Mouse (Mus musculus): Measurements from ENCODE around the gene Pip4p1.
"Not testable (repeated sequence)": the region's sequence is repeated elsewhere in the genome, so short reads cannot be mapped to it uniquely, and the experiment has no call there.

Pip4p1 gene

DNA sequence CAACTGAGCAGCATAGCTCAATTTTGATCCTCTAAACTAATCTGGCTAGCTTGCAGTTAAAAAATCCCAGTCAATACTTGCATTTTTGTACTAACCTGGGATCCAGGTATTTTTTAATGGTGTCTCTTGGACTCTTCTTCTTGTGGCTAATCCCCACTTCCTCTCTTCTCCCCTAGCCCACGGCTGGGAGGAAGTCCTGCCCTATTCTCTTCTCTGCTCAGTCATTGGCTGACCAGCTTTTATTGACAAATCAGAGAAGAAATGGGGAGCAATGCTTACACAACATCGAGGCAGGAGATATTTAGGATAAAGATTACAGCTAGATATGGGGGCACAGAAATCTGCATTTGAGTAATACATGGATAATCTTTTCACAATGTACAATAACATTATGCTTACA, 8.3 kb upstream of the Pip4p1 start:
- DNase-seq (ENCODE audit: low spot score in 2 of 2), result no peak

DNA sequence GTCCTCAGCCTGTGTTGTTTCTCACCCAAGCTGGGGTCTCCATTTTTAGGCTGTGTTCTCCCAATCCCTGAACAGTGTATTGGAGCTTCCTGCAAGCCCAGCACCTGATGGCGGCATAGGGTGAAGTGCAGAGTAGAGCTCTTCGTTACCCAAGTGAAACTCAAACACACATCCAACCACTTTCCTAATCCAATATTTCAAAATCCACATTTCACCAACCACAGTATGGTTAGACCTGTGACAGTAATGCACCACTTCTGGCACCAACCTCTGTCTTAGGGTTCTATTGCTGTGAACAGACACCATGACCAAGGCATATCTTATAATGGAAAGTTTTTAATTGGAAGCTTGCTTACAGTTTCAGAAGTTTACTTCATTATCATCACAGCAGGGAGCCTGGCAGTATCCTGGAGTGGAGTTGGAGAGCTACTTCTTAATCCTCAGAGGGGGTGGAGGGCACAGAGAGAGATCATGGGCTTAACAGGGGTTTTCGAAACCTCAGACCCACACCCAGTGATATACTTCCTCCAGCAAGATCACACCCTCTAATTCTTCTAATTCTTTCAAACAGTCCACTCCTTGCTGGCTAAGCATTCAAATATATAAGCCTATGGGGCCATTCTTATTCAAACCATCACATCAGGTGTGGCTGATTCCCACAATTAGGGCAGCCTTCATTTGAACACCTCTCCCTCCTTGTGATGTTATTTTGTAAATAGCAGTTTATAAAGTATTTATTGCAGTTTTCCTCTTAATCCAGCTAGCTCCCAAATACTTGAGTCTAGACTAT, 7.7 kb upstream of the Pip4p1 start:
- no peak for DNase-seq (ENCODE audit: low spot score in 2 of 2)

DNA sequence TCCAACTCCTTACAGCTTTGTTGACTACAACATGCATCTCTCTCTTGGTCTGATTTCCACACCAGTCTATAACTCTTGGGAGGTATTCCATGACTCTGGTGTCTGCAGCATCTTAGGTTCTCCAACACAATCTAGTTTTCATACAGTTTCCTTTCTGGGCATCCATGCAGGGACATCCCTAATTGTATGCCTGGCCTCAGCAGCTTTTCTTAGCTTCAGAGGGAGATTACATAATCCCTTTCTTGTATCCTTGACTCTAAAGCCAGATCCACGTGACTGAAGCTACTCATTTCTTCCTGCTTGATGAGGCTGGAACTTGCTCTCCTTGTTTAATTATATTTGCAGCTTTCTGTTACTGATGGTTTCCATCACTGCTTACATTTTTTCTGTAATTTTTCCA, 6.0 kb upstream of the Pip4p1 start:
- no peak for DNase-seq (ENCODE audit: low spot score in 2 of 2)

DNA sequence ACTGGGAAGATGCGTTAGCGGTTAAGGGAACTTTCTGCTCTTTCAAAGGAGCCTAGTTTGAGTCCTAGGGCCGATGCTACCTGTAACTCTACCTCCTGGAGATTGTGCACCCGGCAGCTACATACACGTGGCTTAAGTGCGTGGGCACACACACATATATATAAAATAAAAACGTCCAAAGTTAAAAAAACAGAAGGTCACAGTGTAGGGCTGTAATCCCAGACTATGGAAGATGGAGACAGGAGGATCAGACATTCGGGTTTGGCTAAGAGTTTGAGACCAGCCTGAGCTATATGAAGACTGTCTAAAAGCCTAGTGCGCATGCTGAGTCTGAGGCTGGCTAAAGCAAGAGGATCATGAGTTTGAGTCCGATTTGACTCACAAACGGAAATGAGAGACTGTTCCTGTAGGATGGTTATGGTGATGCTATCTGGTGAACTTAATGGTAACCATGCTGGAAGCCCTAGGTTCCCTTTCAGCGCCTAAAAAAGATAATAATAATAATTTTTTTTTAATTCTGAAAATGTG, 901 bp upstream of the Pip4p1 start:
- no peak for DNase-seq (ENCODE audit: low spot score in 2 of 2)

DNA sequence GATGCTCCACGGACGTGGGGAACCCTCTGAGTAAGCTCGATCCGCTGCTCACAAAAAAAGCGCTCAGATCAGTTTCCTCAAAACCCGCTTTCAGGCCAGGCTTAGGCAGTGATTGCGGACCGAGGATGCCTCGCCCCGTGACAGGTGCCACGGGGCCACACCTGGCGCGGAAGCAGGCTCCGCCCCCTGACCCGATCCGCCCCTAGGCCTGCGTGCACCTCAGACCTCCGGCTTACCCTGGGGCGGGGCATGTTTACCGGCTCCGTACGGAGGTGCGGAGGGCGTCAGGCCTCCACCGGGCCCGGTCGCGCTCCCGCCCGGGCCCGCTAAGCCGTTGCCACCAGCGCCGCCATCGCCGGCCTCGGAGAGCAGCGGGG, 291 bp downstream of the Pip4p1 start:
- DNase-seq (ENCODE audit: low spot score in 2 of 2), result peak; percentile 52 to 70

DNA sequence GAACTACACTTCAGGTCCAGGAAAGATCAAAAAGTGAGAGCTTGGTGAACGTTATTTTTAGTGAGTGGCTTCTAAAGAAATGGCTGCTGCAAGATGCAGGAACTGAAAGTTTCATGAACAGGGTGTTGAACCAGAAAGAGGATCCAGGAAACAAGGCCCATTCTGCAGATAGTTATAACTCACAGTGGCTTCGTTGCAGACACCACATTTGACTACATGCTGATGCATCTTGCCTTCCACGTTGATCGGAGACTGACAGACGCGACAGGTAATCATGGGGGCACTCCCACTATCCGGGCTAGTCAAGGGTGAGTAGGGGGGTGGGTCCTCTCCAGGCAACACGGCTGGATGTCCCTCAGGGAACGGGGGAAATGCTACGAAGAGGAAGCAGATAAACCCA, 705 bp downstream of the Pip4p1 start:
- no peak for DNase-seq (ENCODE audit: low spot score in 2 of 2)

DNA sequence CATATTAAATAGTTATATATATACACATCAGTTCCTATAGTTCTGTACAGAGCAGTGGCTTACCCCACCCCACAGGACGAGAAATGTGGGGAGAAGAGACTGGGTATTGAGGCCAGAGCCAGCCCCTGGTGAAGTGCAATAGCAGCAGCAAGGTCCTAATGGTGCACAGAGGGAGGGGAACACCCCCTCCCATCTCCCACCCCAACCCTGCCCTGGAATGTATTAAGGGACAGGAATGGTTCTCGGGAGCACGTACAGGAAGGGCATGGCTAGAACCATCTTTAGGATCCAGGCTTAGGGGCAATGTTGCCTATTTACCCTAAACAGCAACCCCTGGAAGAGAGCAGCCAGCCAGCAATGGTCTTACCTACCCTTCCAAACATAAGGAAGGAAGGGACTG, 3.3 kb downstream of the Pip4p1 start:
- DNase-seq (ENCODE audit: low spot score in 2 of 2), result no peak

DNA sequence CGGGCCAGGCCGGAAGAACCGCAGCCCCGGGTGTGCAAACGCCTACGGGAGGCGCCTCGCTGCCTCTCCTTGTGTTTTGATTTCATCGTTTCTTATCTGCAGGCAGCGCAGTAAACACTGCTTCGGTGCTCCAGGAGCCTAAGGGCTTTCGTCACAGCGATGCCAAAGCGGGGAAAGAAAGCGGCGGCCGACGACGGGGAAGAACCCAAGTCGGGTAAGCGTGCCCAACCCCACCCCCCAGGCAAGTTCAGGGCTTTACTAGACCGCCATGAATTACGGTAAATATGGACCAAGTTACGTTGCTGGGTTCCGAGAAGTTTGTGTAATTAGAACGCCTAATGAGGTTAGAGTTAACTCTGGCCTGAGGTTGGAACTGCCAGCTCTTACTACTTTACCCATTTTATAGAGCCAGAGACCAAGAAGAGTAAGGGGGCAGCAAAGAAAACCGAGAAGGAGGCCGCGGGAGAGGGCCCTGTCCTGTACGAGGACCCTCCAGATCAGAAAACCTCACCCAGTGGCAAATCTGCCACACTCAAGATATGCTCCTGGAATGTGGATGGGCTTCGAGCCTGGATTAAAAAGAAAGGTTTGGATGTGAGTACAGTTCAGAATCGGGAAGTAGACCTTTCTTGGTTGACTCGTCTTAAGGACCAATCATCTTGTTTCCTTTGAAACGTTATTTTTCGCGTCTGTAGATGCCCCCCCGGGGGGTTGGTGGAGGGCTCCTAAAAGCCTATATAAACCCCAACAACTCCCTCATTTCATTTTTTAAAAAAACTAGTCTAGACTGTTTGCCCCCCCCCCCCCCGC, 5.3 kb downstream of the Pip4p1 start:
- no peak for DNase-seq (ENCODE audit: low spot score in 2 of 2)

DNA sequence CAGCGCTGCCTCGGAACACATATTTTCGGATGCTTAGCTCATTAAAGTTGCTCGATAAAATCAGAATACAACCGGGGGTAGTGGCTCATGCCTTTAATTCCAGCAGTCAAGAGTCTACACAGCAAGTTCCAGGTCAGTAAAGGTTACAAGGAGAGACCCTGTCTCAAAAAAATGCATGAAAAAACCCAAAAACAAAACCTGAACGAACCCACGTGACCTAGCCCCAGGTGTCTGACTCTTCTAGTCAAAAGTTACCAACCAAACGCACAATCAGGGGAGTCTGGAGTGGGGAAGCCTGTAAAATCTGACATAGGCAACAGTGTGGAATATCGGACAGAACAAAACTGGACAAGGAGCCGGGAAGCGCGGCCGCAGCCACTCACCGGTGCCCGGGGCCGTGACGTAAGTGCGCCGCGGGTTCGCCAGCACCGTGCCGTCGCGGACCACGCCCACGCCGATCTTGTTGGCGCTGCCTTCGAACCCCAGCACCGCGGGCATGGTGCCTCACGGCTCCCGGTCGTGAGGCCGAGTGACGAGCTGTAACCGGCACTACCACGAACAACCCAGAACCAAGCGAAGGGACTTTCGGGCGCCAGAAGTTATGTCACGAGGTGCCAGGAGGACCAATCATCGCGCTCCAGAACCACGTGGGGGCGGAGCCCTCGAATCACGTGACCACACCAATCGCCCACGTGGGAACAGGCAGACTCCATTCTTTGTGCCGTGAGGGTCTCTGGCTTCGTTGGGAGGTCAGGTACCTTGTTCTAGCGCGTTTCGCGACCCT, 6.2 kb downstream of the Pip4p1 start, which contains the start of the genes Osgep and Apex1:
TSS of gene Osgep (minus strand) at position 613 of the 784 bp plus-strand sequence.
TSS of gene Apex1 (plus strand) at position 688 of the 784 bp plus-strand sequence.
- DNase-seq (ENCODE audit: low spot score in 2 of 2), result peak; percentile 93 to 97

DNA sequence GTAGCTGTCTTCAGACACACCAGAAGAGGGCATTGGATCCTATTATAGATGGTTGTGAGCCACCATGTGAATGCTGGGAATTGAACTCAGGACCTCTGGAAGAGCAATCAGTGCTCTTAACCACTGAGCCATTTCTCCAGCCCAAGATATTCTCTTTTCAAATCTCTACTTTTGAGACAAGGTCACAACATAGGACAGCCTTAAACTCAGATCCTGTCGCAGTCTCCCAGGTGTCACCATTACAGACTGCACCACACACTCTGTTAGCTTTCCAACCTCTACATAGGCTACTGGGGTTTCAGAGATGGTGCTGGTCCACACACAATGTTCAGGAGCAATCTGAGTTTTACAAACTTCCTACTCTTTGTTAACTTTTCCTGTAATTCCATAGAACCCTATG, 7.2 kb downstream of the Pip4p1 start:
- not testable (repeated sequence) for DNase-seq (ENCODE audit: low spot score in 2 of 2)

DNA sequence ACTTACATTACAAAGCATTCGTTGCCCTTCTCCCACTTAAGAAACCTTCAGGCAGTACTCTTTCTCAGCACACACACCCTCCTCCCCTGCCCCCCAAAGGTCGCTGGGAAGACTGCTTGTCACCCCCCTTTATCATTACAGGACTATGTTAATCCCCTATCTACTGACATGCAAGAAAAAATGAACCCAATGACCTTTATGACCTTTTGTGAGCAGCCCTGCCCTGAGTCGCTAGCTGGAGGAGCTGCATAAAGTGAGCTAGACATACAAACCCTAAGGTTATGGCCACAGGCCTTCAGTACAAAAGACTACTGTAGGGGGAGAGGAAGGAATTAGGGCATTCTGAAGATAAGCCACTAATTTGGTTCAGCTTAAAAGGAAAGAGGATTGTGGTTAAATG, 19.3 kb downstream of the Pip4p1 start:
- no peak for DNase-seq (ENCODE audit: low spot score in 2 of 2)

DNA sequence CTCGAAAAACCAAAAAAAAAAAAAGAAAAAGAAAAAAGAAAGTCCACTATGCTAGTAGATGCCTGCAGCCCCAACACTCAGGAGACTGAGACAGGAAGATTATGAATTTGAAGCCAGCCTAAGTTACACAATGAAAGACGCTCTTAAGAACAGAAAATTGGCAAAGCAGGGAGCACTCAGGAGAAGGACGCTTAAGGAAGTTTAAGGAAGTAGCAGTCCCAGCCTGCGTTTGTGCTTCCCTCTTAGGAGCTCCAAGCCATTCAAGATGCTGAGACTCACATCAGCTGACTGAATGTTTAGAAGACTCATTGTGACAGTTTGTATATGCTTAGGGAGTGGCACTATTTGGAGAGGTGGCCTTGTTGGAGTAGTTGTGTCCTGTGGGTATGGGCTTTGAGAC, 22.5 kb downstream of the Pip4p1 start:
- no peak for DNase-seq (ENCODE audit: low spot score in 2 of 2)

DNA sequence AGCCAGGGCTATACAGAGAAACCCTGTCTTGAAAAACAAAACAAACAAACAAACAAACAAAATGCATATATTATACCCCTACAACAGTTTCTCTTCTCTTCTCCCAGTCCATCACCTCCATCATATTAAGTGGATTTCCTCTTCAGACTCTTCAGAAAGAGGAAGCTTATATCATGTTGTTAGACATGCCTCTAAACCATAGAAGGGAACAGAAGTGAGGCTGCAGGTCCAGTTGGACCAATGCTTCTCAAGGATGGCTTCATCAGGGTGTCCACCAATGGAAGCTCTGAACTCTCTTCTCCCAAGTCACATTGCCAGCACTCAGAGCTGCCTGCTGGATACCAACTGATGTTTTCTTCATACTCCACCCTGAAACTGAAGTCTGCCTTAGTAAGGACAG, 25.3 kb downstream of the Pip4p1 start:
- not testable (repeated sequence) for DNase-seq (ENCODE audit: low spot score in 2 of 2)

DNA sequence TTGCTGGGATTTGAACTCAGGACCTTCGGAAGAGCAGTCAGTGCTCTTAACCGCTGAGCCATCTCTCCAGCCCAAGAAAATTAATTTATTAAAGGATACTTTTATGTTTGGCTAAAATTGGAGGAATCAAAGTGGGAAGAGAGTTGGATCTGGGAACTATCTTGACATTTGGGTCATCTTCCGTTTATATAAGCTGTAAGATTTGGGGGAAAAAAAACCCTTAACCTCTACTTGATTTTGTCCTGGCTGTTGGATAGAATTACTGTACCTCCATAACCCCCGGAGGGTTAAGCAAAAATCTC, 25.9 kb downstream of the Pip4p1 start:
- DNase-seq (ENCODE audit: low spot score in 2 of 2), result no peak

DNA sequence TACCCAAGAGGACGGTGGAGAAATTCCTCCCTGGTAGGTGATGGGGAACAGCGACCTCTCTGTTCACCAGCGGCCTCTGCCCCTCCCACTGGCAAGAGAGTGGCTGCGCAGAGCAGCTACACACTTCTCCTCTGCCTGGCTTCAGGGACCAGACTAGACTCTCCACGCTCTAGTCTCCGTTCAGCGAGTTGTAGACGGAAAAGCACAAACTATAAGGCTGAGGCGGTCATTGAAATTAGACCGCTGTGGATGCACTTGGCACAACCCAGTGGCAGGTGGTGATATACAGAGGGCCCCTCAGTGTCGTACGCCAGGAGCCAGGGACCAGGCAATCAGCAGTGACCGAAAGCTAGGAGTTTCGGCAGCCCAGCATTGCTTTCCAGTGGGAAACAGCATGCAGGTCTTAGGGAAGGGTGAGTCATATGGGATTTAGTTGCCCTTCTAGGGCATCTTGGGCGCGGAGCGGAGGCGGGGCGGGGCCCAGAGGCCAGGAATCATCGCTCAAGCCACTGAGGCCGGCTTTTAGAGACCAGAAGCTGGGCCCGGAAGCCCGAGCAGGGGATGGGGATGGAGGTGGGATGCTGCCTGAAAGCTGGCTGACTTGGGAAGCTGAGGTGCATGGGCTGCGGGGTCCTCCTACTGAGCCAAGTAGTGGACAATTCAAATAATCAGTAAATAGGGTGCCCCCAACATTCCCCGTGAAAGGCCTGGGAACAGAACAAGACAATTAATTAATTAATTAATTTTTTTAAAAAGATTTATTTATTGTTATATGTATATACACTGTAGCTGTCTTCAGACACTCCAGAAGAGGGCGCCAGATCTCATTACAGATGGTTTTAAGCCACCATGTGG, 26.5 kb downstream of the Pip4p1 start:
- DNase-seq (ENCODE audit: low spot score in 2 of 2), result no peak

DNA sequence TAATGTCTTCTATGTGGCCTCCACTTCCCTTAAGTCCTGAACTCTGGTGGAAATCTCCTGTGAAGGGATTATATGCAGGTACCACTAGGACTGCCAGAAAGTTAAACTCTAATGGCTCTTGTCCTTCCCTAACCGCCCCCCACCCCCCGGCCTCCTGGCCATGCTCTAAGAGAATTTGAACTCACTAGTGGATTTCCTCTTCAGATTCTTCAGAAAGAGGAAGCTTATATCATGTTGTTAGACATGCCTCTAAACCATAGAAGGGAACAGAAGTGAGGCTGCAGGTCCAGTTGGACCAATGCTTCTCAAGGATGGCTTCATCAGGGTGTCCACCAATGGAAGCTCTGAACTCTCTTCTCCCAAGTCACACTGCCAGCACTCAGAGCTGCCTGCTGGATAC, 32.7 kb downstream of the Pip4p1 start:
- DNase-seq (ENCODE audit: low spot score in 2 of 2), result not testable (repeated sequence)

DNA sequence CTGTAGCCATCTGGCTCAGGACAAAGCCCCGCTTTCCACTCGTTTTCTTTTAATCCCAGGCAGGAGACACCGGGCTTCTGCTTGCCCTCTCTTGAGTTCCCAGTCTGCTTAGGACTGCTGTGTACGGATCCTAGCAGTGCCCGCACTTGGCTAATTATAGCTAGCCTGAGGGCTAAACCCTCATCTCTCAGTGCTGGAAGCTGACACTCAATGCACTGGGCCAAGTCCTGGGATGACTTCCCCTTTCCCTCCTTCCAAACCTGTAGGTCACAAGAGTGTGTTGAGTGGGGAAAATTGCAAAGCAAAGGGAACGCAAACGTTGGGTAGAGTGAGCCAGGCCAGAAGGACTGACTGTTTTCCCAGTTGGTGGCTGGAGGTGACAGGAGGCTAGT, 33.3 kb downstream of the Pip4p1 start, which contains the start of gene Klhl33:
TSS of gene Klhl33 (minus strand) at position 134 of the 392 bp plus-strand sequence.
- no peak for DNase-seq (ENCODE audit: low spot score in 2 of 2)

DNA sequence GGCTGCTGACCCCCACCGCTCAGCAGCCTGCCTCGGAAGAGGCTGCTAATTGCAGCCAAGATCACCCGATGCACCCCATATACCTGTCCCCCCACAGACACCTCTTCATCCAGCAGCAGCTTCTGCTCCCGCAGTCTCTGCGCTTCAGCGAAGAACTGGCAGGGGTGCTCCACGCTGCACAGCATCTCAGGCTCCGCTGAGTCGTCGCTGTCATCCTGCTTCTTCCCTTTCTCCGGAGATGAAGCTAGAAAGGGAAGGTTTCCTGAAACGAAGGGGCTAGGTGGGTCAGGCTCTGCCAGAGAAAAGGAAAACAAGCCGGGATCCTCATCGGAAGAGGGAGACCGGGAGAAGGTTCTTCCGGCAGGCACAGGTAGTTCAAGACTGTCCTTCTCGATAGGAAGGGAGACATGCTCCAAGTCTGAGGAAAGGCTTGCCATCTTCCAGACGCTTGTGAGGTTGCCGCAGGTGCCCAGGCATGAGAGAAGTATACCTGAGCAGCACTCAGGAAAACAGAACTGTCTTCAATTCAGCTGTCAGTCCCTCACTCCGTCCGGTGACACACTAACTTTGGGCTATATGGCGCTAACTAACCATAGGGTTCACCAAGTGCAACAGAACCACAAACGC, 33.8 kb downstream of the Pip4p1 start:
- peak in 1 of 2 experiments; percentile 7 for DNase-seq (ENCODE audit: low spot score in 2 of 2)

DNA sequence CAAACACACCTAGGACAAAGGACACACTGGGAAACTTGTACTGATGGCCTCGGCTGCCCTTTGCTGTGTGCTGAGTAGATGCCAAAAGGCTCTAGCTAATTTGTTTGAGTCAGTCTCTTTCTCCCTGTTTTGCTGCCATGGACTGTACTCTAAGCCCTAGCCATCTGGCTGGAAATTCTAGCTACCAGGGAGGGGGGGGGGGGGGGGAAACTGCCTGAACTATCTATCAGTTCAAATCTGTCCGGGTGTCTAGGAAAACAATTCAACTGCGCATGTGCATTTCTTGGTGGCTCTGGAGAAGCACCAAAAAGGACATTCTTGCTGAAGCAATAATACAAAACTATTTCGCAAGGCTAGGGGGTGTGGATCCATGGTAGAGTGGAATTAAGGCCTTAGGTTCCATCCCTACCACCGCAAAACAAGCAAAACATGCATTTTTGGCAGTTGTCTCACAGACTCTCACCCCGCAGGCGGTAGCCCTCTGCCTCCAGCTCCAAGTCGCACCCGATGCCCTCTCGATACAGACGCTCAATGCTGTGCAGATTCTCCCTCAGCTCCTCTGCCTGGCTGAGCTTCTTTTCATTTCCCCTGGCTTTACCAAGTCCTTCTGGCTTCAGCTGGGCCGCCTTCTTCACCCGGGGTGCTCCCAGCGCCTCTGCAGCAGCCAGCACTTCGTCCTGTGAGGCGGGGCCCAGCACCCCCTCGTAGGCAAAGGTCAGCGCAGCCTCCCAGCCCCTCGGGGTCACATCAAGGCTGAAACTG, 34.5 kb downstream of the Pip4p1 start:
- DNase-seq (ENCODE audit: low spot score in 2 of 2), result peak; percentile 33 to 62

DNA sequence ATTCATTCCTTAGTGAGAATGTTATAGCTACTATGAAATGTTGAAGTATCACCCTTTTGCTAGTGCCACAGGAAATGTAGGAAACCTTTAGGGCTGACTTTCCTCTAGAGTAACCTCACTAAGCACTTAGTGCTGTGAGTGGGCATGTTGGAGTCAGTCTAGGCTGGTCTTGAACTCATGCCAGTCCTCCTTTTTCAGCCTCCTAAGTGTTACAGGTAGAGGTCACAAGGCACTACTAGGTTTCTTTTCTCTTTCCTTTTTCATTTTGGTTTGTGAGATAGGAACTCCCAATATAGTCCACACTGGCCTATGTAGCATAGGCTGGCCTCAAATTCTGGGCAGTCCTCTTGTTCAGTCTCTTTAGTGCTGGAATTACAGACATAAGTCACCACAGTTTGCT, 35.2 kb downstream of the Pip4p1 start:
- no peak for DNase-seq (ENCODE audit: low spot score in 2 of 2)

Data from urinary bladder, adult 18-20 months (tissue).